Mouse (Mus musculus): ENCODE measurements around the gene Lrrc56. TPM values are rescaled to one million over a fixed set of nuclear protein-coding genes. Genes with fewer than 3 reads are reported as not detected.

Lrrc56 gene
- polyA plus RNA-seq, 2 experiments: 10.4 to 15.3 TPM

DNA sequence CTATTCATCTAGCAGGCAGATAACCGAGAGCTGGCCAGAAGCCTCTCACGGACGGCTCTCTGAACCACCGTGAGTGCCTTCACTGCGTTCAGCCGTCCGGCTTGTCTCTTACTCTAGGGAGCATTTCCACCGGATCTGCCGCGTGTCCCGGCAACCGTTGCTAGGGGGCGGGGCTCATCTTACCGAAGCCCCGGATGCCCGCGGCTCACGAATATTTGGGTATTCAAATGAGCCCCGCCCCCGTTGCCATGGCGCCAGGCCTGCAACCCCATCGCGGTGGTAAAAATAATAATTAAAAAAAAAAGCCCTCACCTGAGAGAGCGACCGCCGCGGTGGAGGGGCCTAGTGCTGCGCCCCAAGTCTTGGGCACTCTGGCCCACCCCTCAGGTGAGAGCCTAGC, 873 bp downstream of the Lrrc56 start:
- TF ChIP-seq CTCF (IDR thresholded peaks at IDR 0.05; ENCODE audit: low read depth) (no peak), EP300 (IDR thresholded peaks at IDR 0.05; ENCODE audit: low read depth) (no peak)
- DNase-seq (ENCODE audit: low read depth in 3 of 3, low spot score in 3 of 3) (peak; percentile 87 to 89 (median 87)), ATAC-seq (ENCODE audit: insufficient read depth) (peak; percentile 11; the same call in 1 of the 2 replicates)
- under 1% methylated on average over 28 of the region's 28 CpGs for WGBS (ENCODE audit: insufficient replicate concordance)
- Histone ChIP-seq H3K27ac (peak overlapping the region; percentile 83), H3K9me3 (ENCODE audit: control insufficient read depth, low read length) (no peaks in the 10 kb centered on the region), H3K4me1 (replicated peaks; ENCODE audit: control insufficient read depth in 2 of 2, insufficient read depth in 2 of 2, low read length in 1 of 2) (peaks cover 46 to 54% of the 10 kb centered on the region in 2 experiments), H3K27me3 (ENCODE audit: control insufficient read depth, insufficient read depth, low read length) (no peaks in the 10 kb centered on the region), H3K4me3 (ENCODE audit: insufficient read depth in 1 of 2, low read depth in 2 of 2, low read length in 2 of 2) (peak overlapping the region; percentile 67 to 78), H3K9ac (replicated peaks) (peak overlapping the region; percentile 70), H3K4me2 (ENCODE audit: low read depth) (peak overlapping the region; percentile 90), H3K36me3 (replicated peaks; ENCODE audit: control insufficient read depth, insufficient read depth, low read depth) (peaks cover 26% of the 10 kb centered on the region)

DNA sequence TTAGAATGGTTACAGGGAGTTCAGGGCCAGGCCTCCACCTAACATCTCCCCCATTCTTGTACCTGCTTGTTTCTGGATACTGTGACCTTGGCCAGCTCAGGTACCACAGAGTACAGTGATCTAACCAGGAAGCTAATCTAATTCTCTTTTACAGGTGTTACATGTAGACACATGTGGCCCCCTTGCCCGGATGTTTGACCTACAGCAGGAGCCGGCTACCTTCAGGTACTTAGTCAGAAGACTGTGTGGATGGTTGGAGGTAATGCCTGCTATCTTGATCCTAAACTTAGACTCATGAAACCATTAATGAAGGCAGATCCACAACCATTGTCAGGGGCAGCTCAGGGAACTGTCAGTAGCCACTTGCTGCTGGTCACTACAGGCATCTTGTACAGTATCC, 1.8 kb downstream of the Lrrc56 start:
- peak overlapping the region; percentile 90 for H3K4me2 ChIP-seq (ENCODE audit: low read depth)
- DNase-seq (ENCODE audit: low read depth in 3 of 3, low spot score in 3 of 3) (no peak), ATAC-seq (ENCODE audit: insufficient read depth) (no peak)
- WGBS (ENCODE audit: insufficient replicate concordance): 83% methylated on average over 2 of the region's 2 CpGs
- no peaks in the 10 kb centered on the region for H3K9me3 ChIP-seq (ENCODE audit: control insufficient read depth, low read length)
- peaks cover 17% of the 10 kb centered on the region for H3K36me3 ChIP-seq (replicated peaks; ENCODE audit: control insufficient read depth, insufficient read depth, low read depth)
- H3K4me3 ChIP-seq (ENCODE audit: insufficient read depth in 1 of 2, low read depth in 2 of 2, low read length in 2 of 2): no peak overlapping the region
- peak overlapping the region; percentile 65 for H3K27ac ChIP-seq
- peaks cover 50 to 55% of the 10 kb centered on the region in 2 experiments for H3K4me1 ChIP-seq (replicated peaks; ENCODE audit: control insufficient read depth in 2 of 2, insufficient read depth in 2 of 2, low read length in 1 of 2)
- no peaks in the 10 kb centered on the region for H3K27me3 ChIP-seq (ENCODE audit: control insufficient read depth, insufficient read depth, low read length)
- TF ChIP-seq CTCF (IDR thresholded peaks at IDR 0.05; ENCODE audit: low read depth) (no peak), EP300 (IDR thresholded peaks at IDR 0.05; ENCODE audit: low read depth) (no peak)
- H3K9ac ChIP-seq (replicated peaks): peak overlapping the region; percentile 56

DNA sequence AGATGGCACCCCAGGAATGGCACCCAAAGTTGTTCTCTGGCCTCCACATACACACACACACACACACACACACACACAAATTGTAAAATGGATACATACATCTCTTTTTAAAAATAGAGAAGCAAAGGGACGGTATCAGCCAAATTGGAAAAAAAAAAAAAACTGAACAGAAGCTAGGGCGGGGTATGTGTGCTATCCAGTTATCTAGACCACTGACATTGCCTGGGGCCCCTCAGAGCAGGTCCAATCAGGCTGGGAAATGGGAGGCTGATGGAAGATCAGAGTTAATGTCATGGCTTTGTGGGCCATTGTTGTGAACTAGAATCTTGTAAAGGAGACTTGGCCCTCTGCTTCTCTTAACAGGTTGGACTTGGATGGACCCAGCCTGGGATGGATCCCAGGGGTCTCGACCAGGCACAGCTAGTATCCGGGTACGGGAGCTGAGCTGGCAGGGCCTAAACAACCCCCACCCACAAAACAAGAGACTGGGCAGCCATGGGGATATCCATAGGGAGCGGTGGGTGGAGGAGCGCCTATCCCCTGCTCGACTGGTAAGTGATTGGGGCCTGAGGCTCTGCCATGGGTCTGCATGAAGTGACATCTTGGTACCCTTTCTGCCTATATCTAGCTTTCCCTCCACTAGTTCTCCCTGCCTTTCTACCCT, 2.8 kb downstream of the Lrrc56 start:
- no peaks in the 10 kb centered on the region for H3K27me3 ChIP-seq (ENCODE audit: control insufficient read depth, insufficient read depth, low read length)
- TF ChIP-seq CTCF (IDR thresholded peaks at IDR 0.05; ENCODE audit: low read depth) (no peak), EP300 (IDR thresholded peaks at IDR 0.05; ENCODE audit: low read depth) (peak; percentile 31; the same call in 1 of the 2 replicates)
- peaks cover 50 to 55% of the 10 kb centered on the region in 2 experiments for H3K4me1 ChIP-seq (replicated peaks; ENCODE audit: control insufficient read depth in 2 of 2, insufficient read depth in 2 of 2, low read length in 1 of 2)
- H3K9ac ChIP-seq (replicated peaks): peak overlapping the region; percentile 56
- peak overlapping the region; percentile 65 for H3K27ac ChIP-seq
- peak; percentile 44 to 55 (median 48) for DNase-seq (ENCODE audit: low read depth in 3 of 3, low spot score in 3 of 3)
- H3K36me3 ChIP-seq (replicated peaks; ENCODE audit: control insufficient read depth, insufficient read depth, low read depth): peaks cover 7% of the 10 kb centered on the region
- WGBS (ENCODE audit: insufficient replicate concordance): 54% methylated on average over 8 of the region's 8 CpGs
- H3K4me3 ChIP-seq (ENCODE audit: insufficient read depth in 1 of 2, low read depth in 2 of 2, low read length in 2 of 2): peak overlapping the region; percentile 31 to 34
- H3K4me2 ChIP-seq (ENCODE audit: low read depth): peak overlapping the region; percentile 78
- no peaks in the 10 kb centered on the region for H3K9me3 ChIP-seq (ENCODE audit: control insufficient read depth, low read length)
- ATAC-seq (ENCODE audit: insufficient read depth): no peak

DNA sequence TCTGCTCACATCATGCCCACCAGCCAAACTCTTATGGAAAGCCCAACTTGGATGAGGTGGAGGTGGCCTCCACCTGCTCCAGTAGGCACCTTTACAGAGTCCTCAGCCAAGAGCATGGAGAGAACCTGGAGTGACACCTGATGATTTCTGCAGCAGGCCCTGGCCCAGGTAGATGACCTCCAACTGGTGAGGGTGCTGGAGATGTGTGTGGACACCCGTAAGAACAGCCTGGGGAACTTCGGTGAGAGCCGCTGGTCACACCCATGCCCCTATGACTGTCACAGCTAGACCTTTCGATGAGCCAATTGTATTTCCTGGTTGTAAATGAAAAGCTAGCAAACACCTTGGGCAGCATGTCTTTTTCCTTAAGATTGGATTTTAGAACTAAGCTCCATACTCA, 4.2 kb downstream of the Lrrc56 start:
- H3K4me3 ChIP-seq (ENCODE audit: insufficient read depth in 1 of 2, low read depth in 2 of 2, low read length in 2 of 2): 0 out of 4 replicates have a peak overlapping the region, but pooled peaks of 1 of the 2 experiments have one; percentile 3
- TF ChIP-seq CTCF (IDR thresholded peaks at IDR 0.05; ENCODE audit: low read depth) (no peak), EP300 (IDR thresholded peaks at IDR 0.05; ENCODE audit: low read depth) (no peak)
- 93% methylated on average over 4 of the region's 4 CpGs for WGBS (ENCODE audit: insufficient replicate concordance)
- no peaks in the 10 kb centered on the region for H3K9me3 ChIP-seq (ENCODE audit: control insufficient read depth, low read length)
- no peak for DNase-seq (ENCODE audit: low read depth in 3 of 3, low spot score in 3 of 3)
- no peaks in the 10 kb centered on the region for H3K27me3 ChIP-seq (ENCODE audit: control insufficient read depth, insufficient read depth, low read length)
- H3K4me2 ChIP-seq (ENCODE audit: low read depth): peak overlapping the region; percentile 78
- no peak for ATAC-seq (ENCODE audit: insufficient read depth)
- no peaks in the 10 kb centered on the region for H3K36me3 ChIP-seq (replicated peaks; ENCODE audit: control insufficient read depth, insufficient read depth, low read depth)
- no peak overlapping the region for H3K27ac ChIP-seq
- no peak overlapping the region for H3K9ac ChIP-seq (replicated peaks)
- H3K4me1 ChIP-seq (replicated peaks; ENCODE audit: control insufficient read depth in 2 of 2, insufficient read depth in 2 of 2, low read length in 1 of 2): peaks cover 49 to 50% of the 10 kb centered on the region in 2 experiments

DNA sequence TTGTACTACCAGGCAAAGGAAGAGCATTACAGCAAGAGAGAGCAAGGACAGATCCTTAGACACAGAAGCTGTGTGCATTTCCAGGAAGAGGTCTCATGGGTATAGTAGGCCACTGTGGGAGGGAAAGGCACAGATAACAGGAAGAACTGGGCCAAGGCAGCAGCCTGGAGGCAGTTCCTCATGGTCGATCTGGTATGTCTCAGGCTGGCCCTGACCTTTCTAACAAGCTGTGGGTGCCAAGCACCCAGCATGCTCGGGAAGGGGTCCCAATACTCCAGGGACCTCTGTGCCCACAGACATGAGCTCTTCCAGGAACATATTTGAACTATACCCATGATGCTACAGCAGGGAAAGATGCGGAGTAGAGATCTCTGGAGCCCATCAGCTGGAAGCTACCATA, 10.6 kb downstream of the Lrrc56 start:
- no peak for DNase-seq (ENCODE audit: low read depth in 3 of 3, low spot score in 3 of 3)
- peak overlapping the region; percentile 7 for H3K27ac ChIP-seq

More for the DNA sequence above, 10.6 kb downstream of the Lrrc56 start:
- no peak overlapping the region for H3K4me3 ChIP-seq (ENCODE audit: insufficient read depth in 1 of 2, low read depth in 2 of 2, low read length in 2 of 2)
- whole genome bisulfite sequencing (ENCODE audit: insufficient replicate concordance): 52% methylated on average over 3 of the region's 3 CpGs
- no peak overlapping the region for H3K4me2 ChIP-seq (ENCODE audit: low read depth)
- no peaks in the 10 kb centered on the region for H3K27me3 ChIP-seq (ENCODE audit: control insufficient read depth, insufficient read depth, low read length)
- no peaks in the 10 kb centered on the region for H3K36me3 ChIP-seq (replicated peaks; ENCODE audit: control insufficient read depth, insufficient read depth, low read depth)
- TF ChIP-seq EP300 (IDR thresholded peaks at IDR 0.05; ENCODE audit: low read depth): no peak
- no peak for TF ChIP-seq CTCF (IDR thresholded peaks at IDR 0.05; ENCODE audit: low read depth)
- ATAC-seq (ENCODE audit: insufficient read depth): no peak
- no peaks in the 10 kb centered on the region for H3K9me3 ChIP-seq (ENCODE audit: control insufficient read depth, low read length)
- H3K9ac ChIP-seq (replicated peaks): no peak overlapping the region; the same call in 1 of the 2 replicates
- H3K4me1 ChIP-seq (replicated peaks; ENCODE audit: control insufficient read depth in 2 of 2, insufficient read depth in 2 of 2, low read length in 1 of 2): peaks cover 37 to 40% of the 10 kb centered on the region in 2 experiments
